Mouse (Mus musculus): ENCODE results near the gene Jph2.
A peak's percentile ranks its signal among the peaks of the same experiment; 100 is the strongest.
"Not testable (repeated sequence)": the region's sequence is repeated elsewhere in the genome, so short reads cannot be mapped to it uniquely, and the experiment has no call there.

The Jph2 gene

GRCm38 (mm10) chr2:163411840-163412239, 14.0 kb upstream of the Jph2 start:
- DNase-seq (ENCODE audit: extremely low spot score, low spot score), result no peak

DNA sequence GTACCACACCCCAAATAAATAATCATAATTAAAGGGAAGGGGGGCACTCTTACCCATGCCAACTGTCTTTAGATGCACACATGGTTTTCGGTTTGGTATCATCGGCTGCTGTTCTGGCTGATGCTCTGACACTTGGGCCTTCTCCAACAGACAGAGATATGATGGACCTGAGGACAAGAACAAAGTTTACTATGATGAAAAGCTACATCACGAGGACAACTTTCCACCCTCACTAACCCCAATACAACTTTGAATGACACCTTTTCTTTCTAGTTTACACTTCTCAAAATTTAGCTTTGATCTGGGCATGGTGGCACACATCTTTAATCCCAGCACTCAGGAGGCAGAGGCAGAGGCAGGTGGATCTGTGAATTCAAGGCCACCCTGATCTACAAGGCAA, 13.6 kb upstream of the Jph2 start:
- DNase-seq (ENCODE audit: extremely low spot score, low spot score), result not testable (repeated sequence)

GRCm38 (mm10) chr2:163410211-163410610, 12.4 kb upstream of the Jph2 start:
- no peak for DNase-seq (ENCODE audit: extremely low spot score, low spot score)

GRCm38 (mm10) chr2:163404037-163404815, 6.4 kb upstream of the Jph2 start:
- DNase-seq (ENCODE audit: extremely low spot score, low spot score), result no peak

GRCm38 (mm10) chr2:163401221-163401620, 3.4 kb upstream of the Jph2 start:
- DNase-seq (ENCODE audit: extremely low spot score, low spot score), result peak; percentile 79

GRCm38 (mm10) chr2:163399222-163399621, 1.4 kb upstream of the Jph2 start:
- DNase-seq (ENCODE audit: extremely low spot score, low spot score), result no peak

DNA sequence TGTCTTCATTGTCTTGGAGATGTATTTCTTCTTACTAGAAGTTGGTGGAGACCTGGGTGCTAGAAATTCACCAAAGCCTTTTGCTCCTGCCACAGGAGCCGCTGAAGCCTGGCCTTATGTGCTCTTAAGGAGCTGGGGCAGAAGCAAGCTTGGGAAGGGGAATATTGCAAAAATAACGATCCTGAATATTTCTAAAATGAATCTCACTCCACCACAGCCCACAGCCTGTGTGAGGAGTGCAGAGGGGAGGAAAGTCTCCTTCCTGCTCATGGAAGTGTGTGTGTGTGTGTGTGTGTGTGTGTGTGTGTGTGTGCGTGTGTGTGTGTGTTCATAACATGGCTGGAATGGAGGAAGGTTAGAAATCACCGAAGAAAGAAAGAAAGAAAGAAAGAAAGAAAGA, 977 bp upstream of the Jph2 start:
- DNase-seq (ENCODE audit: extremely low spot score, low spot score), result no peak

- no peak for DNase-seq (ENCODE audit: extremely low spot score, low spot score)
Measured at GRCm38 (mm10) chr2:163397071-163397470, 722 bp downstream of the Jph2 start.

- no peak for DNase-seq (ENCODE audit: extremely low spot score, low spot score)
Measured at GRCm38 (mm10) chr2:163394977-163395376, 2.8 kb downstream of the Jph2 start.

DNA sequence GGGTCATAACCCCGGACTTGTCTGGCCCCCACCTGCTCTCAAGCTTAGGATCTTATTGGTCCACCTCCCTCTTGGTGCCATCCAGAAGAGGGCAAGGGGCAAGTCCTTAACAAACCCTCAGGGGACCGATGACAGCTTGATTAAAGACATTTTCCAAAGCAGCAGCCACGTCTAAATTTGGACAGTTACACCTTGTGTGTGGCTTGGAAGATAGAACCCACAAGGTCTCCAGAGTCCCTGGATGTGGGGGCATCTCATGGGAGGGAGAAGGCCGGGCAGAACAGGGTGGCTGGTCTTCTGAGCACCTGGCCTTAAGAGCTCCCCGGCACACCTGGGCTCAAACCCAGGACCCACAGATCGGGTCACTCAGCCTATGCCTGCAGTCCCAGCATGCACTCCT, 3.8 kb downstream of the Jph2 start:
- no peak for DNase-seq (ENCODE audit: extremely low spot score, low spot score)

- no peak for DNase-seq (ENCODE audit: extremely low spot score, low spot score)
Measured at GRCm38 (mm10) chr2:163393241-163393640, 4.6 kb downstream of the Jph2 start.

GRCm38 (mm10) chr2:163392436-163392835, 5.4 kb downstream of the Jph2 start:
- no peak for DNase-seq (ENCODE audit: extremely low spot score, low spot score)

DNA sequence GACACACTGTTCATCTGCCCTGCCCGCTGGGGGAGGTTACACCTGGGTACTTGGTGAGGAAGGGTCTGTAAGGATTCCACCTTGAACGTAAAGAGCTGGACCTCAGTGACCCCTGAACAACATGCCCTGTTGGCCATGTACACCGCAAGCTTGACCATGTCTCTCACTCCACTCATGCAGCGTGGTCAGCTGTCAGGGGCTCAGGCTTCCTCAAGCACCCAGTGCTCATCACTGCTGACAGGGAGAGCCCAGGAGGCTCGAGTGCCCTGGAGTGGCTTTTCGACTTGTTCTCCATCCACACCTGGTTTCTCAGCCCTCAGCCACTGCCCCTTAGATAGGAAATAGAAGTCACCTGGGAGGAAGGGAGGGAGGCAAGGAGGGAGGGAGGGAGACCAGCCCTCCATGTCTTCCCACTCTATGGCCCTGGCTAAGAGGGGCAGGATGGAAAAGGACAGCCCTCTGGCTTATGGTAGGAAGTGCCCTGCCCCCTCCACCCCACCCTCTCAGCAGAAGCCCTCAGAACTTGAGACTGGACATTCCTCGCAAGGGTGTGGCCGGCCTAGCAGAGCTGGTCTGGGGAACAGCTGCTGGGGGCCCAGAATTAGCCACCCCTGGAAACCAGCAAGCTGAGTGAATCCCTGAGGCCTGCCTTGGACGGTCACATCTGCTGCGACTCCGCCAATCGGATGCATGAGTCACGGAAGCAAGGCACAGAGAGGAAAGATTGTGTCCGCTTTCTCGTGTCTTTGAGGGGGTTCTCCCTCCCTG, 11.2 kb downstream of the Jph2 start:
- no peak for DNase-seq (ENCODE audit: extremely low spot score, low spot score)

DNA sequence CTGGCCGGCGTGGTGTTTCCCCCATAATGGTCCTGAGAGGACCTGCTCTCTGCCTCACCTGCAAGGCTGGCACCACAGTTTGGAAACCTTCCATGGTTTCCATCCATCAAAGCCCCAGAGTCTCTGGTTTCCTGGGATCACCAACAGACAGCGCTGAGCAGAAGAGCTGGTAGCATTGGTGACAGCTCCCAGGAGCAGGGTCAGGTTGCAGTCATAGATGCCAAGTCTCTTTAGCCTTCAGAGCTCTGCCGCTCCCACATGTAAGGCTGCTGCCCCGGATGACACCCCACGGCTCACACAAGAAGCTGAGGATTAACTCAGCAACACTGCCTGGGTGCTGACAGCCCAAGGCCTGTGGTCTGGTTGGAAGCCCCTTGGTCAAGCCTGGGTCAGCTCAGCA, 12.7 kb downstream of the Jph2 start:
- no peak for DNase-seq (ENCODE audit: extremely low spot score, low spot score)

DNA sequence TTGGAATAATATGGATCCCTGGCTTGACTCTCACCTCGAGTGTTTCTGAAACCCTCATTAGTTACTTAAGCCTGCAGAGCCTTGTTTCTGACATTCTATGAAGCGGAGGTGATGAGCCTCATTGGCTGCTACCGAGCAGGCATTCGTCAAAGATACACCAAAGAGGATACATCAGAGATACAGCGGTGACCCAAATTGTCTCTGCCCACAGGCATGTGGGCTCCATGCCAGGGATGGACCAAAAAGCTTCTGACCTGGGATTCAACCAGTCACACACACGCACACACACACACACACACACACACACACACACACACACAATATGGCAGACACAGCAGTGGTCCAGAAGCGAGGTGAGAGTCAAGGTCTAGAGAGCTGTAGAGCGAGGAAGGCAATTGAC, 16.5 kb downstream of the Jph2 start:
- no peak for DNase-seq (ENCODE audit: extremely low spot score, low spot score)

- no peak for DNase-seq (ENCODE audit: extremely low spot score, low spot score)
Measured at GRCm38 (mm10) chr2:163379366-163379765, 18.4 kb downstream of the Jph2 start.

- no peak for DNase-seq (ENCODE audit: extremely low spot score, low spot score)
Measured at GRCm38 (mm10) chr2:163376082-163376481, 21.7 kb downstream of the Jph2 start.

DNA sequence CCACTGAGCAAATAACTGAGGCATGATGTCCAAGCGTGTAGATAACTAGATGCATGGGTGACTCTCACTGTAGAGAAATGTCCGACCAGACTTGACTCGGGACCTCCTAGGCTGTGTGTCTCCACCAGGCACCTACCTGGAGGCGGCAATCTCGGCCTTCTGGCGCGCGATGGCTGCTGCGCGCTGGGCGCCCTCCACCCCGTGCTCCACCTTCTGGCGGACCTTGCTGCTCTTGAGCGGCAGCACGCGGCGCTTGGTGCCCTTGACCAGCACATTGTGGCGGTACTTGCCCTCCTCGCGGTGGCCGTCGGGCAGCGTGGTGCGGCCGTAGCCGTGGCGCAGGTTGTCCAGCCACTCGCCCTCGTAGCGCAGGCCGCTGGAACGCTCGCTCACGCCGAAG, 22.3 kb downstream of the Jph2 start:
- DNase-seq (ENCODE audit: extremely low spot score, low spot score), result no peak

DNA sequence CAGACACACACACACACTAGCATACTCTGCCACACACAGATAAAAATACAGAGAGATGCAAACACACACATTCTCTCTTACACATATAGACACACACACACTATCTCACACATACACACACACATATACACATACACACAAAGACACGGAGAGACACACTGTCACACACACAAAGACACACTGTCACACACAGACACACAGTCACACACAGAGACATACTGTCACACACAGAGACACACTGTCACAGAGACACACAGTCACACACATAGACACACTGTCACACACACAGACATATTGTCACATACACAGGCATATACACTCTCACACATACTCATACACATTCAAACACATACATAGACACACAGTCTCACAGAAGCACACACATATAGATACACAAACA, 25.2 kb downstream of the Jph2 start:
- no peak for DNase-seq (ENCODE audit: extremely low spot score, low spot score)

DNA sequence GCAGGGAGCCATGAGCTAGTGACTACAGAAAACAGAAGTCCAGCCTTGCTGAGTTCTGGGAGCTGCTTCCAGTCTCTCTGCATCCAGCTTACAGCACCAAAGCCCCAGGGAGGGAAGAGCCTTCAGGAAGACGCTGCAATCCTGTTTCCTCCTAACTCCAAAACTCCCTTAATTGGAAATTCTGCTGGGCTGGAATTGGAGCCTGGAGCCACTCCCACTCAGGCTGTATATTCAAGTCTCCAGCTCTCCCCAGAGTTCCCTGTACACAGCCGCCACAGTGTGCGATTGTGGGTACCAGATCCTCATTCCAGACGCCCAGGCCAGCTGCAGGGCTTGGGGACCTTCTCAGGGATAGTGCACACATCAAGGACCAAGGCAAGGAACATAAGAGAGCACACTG, 27.6 kb downstream of the Jph2 start:
- no peak for DNase-seq (ENCODE audit: extremely low spot score, low spot score)

DNA sequence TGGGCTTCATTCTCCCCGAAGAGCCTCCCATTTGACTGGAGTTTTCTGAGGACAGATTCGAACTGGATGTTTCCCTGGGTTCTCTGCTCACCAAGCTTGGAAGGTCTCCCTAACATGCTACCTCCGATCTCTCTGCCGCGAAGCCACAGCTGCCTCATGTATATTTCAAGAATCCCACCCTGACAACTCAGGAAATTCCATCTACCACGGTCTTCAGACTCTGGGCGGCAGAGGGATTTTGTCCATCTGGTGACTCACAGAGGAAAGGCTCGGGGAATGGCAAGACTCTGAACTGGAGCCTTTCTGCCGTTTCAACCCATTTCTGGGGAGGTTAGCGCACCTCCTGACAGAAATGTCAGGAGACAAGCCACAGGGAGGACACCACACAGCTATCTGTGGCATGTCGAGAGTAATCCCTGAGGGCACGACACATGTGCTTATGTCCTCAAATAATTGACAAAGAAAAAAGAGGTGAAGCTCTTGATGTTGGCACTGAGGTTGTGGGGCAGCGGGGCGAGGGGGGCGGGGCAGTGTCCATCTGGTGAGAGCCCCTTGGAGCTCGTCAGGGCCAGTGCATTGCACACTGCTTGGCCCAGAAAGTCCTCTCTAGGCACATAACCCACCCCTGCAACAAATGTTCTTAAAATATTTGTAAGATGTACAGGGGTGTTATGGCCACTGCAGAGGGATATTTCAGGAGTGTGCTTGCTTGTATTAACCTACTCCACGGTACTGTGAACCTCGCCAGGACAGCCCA, 32.8 kb downstream of the Jph2 start:
- no peak for DNase-seq (ENCODE audit: extremely low spot score, low spot score)

Measured in neural tube, embryonic 10.5 days (tissue).